Mouse (Mus musculus) megakaryocyte, adult 5-6 weeks (primary cell): ENCODE measurements around the gene Gm20683. TPM values are rescaled to one million over a fixed set of nuclear protein-coding genes. Genes with fewer than 3 reads are reported as not detected.
"Not testable (repeated sequence)": the region's sequence is repeated elsewhere in the genome, so short reads cannot be mapped to it uniquely, and the experiment has no call there.

Source experiments
- ATAC-seq: 2 replicates; pipeline ENCODE4 v1.8.0; 2016; ENCODE audit warnings: mild to moderate bottlenecking, inconsistent platforms; ENCODE audit not compliant: poor library complexity, severe bottlenecking
- total RNA-seq, 2 experiments: library from RNA; stranded (forward) in 1 of 2; stranded (reverse) in 1 of 2; fragments of 153-499, 151-499 nt in 1 of 2; fragments of 221-1000, 200-1000 nt in 1 of 2; gene quantifications; 2 replicates each; pipeline versions ENCODE4 v1.2.3 to v1.2.4; 2015 to 2017

The Gm20683 gene
- total RNA-seq, 2 experiments from 2014 or later: not detected

GRCm38 (mm10) chr17:25828712-25829557, 12.6 kb downstream of the Gm20683 start, which contains the start of gene Jmjd8:
Gene Jmjd8 (plus strand): TSS chr17:25828867.
- peak; percentile 34 for ATAC-seq

GRCm38 (mm10) chr17:25828223-25828594, 13.4 kb downstream of the Gm20683 start:
- ATAC-seq: no peak

GRCm38 (mm10) chr17:25827546-25828222, 13.9 kb downstream of the Gm20683 start:
- ATAC-seq: no peak

GRCm38 (mm10) chr17:25827011-25827410, 14.6 kb downstream of the Gm20683 start:
- no peak for ATAC-seq

GRCm38 (mm10) chr17:25825984-25826570, 15.5 kb downstream of the Gm20683 start:
- no peak for ATAC-seq

GRCm38 (mm10) chr17:25825311-25825710, 16.3 kb downstream of the Gm20683 start:
- no peak for ATAC-seq

GRCm38 (mm10) chr17:25824362-25825142, 17.0 kb downstream of the Gm20683 start:
- no peak for ATAC-seq

- peak; percentile 94 for ATAC-seq
These were observed 18.1 kb downstream of the Gm20683 start, which contains the start of gene Wdr24 for GRCm38 (mm10) chr17:25823452-25823851. Gene Wdr24 (plus strand): TSS chr17:25823627.

- ATAC-seq: peak; percentile 34; the same call in 1 of the 2 replicates
These were observed 22.4 kb downstream of the Gm20683 start for GRCm38 (mm10) chr17:25818851-25819780.

GRCm38 (mm10) chr17:25817662-25818061, 23.9 kb downstream of the Gm20683 start:
- ATAC-seq: no peak

- peak; percentile 68 for ATAC-seq
These were observed 28.1 kb downstream of the Gm20683 start for GRCm38 (mm10) chr17:25813471-25813870.

- no peak for ATAC-seq
These were observed 30.7 kb downstream of the Gm20683 start for GRCm38 (mm10) chr17:25810890-25811289.

- ATAC-seq: no peak
These were observed 31.8 kb downstream of the Gm20683 start for GRCm38 (mm10) chr17:25809606-25810340.

GRCm38 (mm10) chr17:25808789-25809605, 32.6 kb downstream of the Gm20683 start, which contains the start of gene Fbxl16:
Gene Fbxl16 (plus strand): TSS chr17:25809085.
- no peak for ATAC-seq

GRCm38 (mm10) chr17:25808028-25808427, 33.5 kb downstream of the Gm20683 start:
- no peak for ATAC-seq

- not testable (repeated sequence) for ATAC-seq
These were observed 34.1 kb downstream of the Gm20683 start for GRCm38 (mm10) chr17:25807452-25807851.

- no peak for ATAC-seq
These were observed 35.1 kb downstream of the Gm20683 start for GRCm38 (mm10) chr17:25806507-25806906.
